Mouse (Mus musculus): ENCODE data around the gene Olfr784.
"Not testable (repeated sequence)": the region's sequence is repeated elsewhere in the genome, so short reads cannot be mapped to it uniquely, and the experiment has no call there.

The Olfr784 gene

GRCm38 (mm10) chr10:129383783-129384182 is at the start of gene Olfr784:
TSS of gene Olfr784 (plus strand) at chr10:129384083.
- DNase-seq (ENCODE audit: low spot score in 2 of 2), result no peak

GRCm38 (mm10) chr10:129348550-129348949 is 35.3 kb upstream of the Olfr784 start, which contains the start of gene Olfr782:
TSS of gene Olfr782 (plus strand) at chr10:129348850.
- no peak for DNase-seq (ENCODE audit: low spot score in 2 of 2)

GRCm38 (mm10) chr10:129352475-129352874 is 31.4 kb upstream of the Olfr784 start:
- DNase-seq (ENCODE audit: low spot score in 2 of 2), result not testable (repeated sequence)

- DNase-seq (ENCODE audit: low spot score in 2 of 2), result not testable (repeated sequence)
Observed at GRCm38 (mm10) chr10:129356496-129356895, 27.4 kb upstream of the Olfr784 start.

- no peak for DNase-seq (ENCODE audit: low spot score in 2 of 2)
Observed at GRCm38 (mm10) chr10:129357307-129357706, 26.6 kb upstream of the Olfr784 start.

- not testable (repeated sequence) for DNase-seq (ENCODE audit: low spot score in 2 of 2)
Observed at GRCm38 (mm10) chr10:129374051-129374450, 9.8 kb upstream of the Olfr784 start.

- DNase-seq (ENCODE audit: low spot score in 2 of 2), result no peak
Observed at GRCm38 (mm10) chr10:129400892-129401291, 17.0 kb downstream of the Olfr784 start.

- DNase-seq (ENCODE audit: low spot score in 2 of 2), result no peak
Observed at GRCm38 (mm10) chr10:129405126-129405525, 21.2 kb downstream of the Olfr784 start, which contains the start of gene Olfr785. TSS of gene Olfr785 (plus strand) at chr10:129405426.

- DNase-seq (ENCODE audit: low spot score in 2 of 2), result no peak
Observed at GRCm38 (mm10) chr10:129427006-129427405, 43.1 kb downstream of the Olfr784 start, which contains the start of gene Olfr786. TSS of gene Olfr786 (plus strand) at chr10:129427306.

Measured in spleen, postnatal 4 days (tissue).